Mouse (Mus musculus) neural tube, embryonic 13.5 days (tissue): ENCODE results near the gene Fam53b. TPM values are rescaled to one million over a fixed set of nuclear protein-coding genes. Genes with fewer than 3 reads are reported as not detected.
A peak's percentile ranks its signal among the peaks of the same experiment; 100 is the strongest.

Experiments used
- ATAC-seq: fragments of 200-750 bp; cut with Nextera tagmentation; 2 replicates; pipeline ENCODE4 v1.8.0; 2017; ENCODE audit warnings: low read depth, mild to moderate bottlenecking, moderate TSS enrichment, moderate library complexity
- H3K27ac ChIP-seq: fragments of 300-500 bp; sonication (generic); replicated peaks from 2 replicates; pipeline ENCODE4 v1.5.1; 2015; ENCODE audit warnings: moderate library complexity, mild to moderate bottlenecking, inconsistent platforms
- H3K27me3 ChIP-seq: fragments of 300-500 bp; sonication (generic); 2 replicates; pipeline ENCODE4 v1.6.1; 2015; ENCODE audit warnings: mild to moderate bottlenecking, inconsistent platforms
- H3K36me3 ChIP-seq: fragments of 300-500 bp; sonication (generic); 2 replicates; pipeline ENCODE4 v1.6.1; 2015; ENCODE audit warnings: mild to moderate bottlenecking, inconsistent platforms
- H3K4me1 ChIP-seq: fragments of 300-500 bp; sonication (generic); replicated peaks from 2 replicates; pipeline ENCODE4 v1.6.1; 2015; ENCODE audit warnings: inconsistent platforms
- H3K4me2 ChIP-seq: fragments of 300-500 bp; sonication (generic); 2 replicates; pipeline ENCODE4 v1.6.1; 2015; ENCODE audit warnings: inconsistent platforms, mild to moderate bottlenecking, moderate library complexity
- H3K4me3 ChIP-seq: fragments of 300-500 bp; sonication (generic); 2 replicates; pipeline ENCODE4 v1.5.1; 2015; ENCODE audit warnings: mild to moderate bottlenecking, inconsistent platforms
- H3K9ac ChIP-seq: fragments of 300-500 bp; sonication (generic); 2 replicates; pipeline ENCODE4 v1.6.1; 2015; ENCODE audit warnings: moderate library complexity, mild to moderate bottlenecking, inconsistent platforms
- H3K9me3 ChIP-seq: fragments of 300-500 bp; sonication (generic); 2 replicates; pipeline ENCODE4 v1.6.1; 2016; ENCODE audit warnings: inconsistent platforms
- WGBS: fragments of 180-500 bp; shearing (Covaris S2); methylation state at CpG from one replicate; pipeline ENCODE4 v1.1.7; 2015; 5-methylcytosine and 5-hydroxymethylcytosine counted together
- polyA plus RNA-seq: library from polyadenylated mRNA; unstranded; fragments of >200 nt; fragmentation: Nextera tagmentation; extraction: Ambion mirVana; gene quantifications from 2 replicates; pipeline ENCODE4 v1.2.1, GENCODE M21; 2015

Gene Fam53b
- polyA plus RNA-seq, 1 experiment from 2014 or later = 13.9 TPM

DNA sequence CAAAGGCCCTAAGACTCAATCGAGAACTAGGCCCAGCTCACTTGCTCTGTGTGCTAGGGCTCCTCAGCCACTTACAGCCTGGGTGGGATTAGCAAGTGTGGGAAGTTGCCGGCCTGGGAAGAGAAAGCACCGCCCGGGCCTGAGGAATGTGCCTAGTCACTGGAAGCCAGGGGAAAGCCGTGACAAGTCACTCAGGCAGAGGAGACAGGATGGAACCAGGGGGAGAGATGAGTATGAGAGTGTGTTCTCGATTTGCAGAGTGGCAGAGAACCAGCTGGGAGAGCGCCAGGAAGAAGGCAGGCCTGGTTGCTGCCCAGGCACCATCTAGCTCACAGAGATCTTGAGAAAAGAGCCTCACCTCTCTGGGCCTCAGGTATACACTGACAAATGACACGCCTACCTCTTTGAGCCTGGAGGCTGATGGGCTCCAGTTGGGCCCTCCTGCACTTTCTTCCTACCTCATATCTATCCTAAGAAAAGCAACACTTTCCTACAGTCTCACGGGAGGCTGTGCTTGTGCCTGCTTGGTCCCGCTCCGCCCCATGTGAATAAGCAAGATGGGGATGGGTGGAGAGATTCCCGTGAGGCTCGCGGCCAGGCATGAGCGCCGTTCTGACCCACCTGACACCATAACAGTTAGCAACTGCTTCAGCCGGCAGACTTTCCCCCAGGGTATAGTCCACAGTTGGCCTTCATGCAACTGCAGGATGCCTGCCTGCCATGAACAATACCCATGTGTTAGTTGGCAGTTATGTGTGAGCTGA, 77.4 kb downstream of the Fam53b start:
- no peaks in the 10 kb centered on the region for H3K36me3 ChIP-seq
- peaks cover 53% of the 10 kb centered on the region for H3K4me1 ChIP-seq
- no peak overlapping the region for H3K4me3 ChIP-seq
- peak overlapping the region; percentile 33; the same call in 1 of the 2 replicates for H3K27ac ChIP-seq
- no peak overlapping the region for H3K4me2 ChIP-seq
- no peaks in the 10 kb centered on the region for H3K27me3 ChIP-seq
- H3K9me3 ChIP-seq = no peaks in the 10 kb centered on the region
- no peak overlapping the region for H3K9ac ChIP-seq
- no peak for ATAC-seq
- WGBS = 59% methylated on average over 16 of the region's 17 CpGs

DNA sequence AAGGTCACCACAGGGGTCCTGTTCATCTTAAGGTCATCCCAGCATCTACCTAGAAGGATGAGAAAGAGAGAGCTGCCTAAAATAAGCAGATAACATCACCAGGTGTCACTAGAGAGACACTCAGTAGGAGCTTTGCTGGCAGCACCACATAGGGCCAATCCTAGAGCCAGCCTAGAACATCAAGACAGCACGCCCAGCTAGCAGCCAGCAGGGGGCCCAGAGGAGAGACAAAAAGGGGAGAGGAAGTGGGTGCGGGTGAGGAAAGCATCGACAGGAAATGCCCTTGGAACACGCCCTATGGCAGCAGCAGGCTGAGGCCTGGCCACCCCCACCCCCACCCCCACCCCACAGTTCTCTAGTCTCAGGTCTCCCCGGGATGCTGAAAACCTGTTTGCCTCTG, 78.5 kb downstream of the Fam53b start:
- Histone ChIP-seq H3K4me2 (no peak overlapping the region), H3K27ac (no peak overlapping the region), H3K4me1 (peaks cover 58% of the 10 kb centered on the region), H3K36me3 (no peaks in the 10 kb centered on the region), H3K27me3 (no peaks in the 10 kb centered on the region), H3K9ac (no peak overlapping the region), H3K4me3 (no peak overlapping the region), H3K9me3 (no peaks in the 10 kb centered on the region)
- 58% methylated on average over 5 of the region's 5 CpGs for WGBS
- ATAC-seq = no peak

DNA sequence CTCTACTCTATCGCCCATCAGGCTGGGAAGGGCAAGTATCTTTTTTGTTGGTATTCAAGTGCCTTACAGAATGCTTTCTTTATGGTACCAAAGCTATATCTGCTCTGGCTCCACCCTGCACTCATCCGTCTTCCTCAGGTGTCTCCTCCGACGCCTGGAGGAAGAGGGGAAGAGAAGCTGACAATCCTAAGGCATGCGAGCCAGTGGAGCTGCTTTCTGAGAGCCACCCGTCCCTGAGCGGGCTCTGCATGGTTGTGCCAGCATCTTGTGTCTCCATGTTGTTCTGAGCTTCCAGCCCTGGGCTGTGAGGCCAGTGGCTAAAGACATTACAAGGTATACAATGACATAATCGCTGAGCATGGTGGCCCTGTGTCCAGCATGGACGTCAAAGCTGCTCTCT, 79.5 kb downstream of the Fam53b start:
- no peak overlapping the region for H3K9ac ChIP-seq
- H3K36me3 ChIP-seq = no peaks in the 10 kb centered on the region
- H3K27ac ChIP-seq = 0 out of 2 replicates have a peak overlapping the region, but pooled peaks have one; percentile 49
- no peak for ATAC-seq
- no peaks in the 10 kb centered on the region for H3K9me3 ChIP-seq
- WGBS = 78% methylated on average over 9 of the region's 9 CpGs
- H3K4me1 ChIP-seq = peaks cover 62% of the 10 kb centered on the region
- no peak overlapping the region for H3K4me3 ChIP-seq
- H3K27me3 ChIP-seq = no peaks in the 10 kb centered on the region
- no peak overlapping the region for H3K4me2 ChIP-seq

DNA sequence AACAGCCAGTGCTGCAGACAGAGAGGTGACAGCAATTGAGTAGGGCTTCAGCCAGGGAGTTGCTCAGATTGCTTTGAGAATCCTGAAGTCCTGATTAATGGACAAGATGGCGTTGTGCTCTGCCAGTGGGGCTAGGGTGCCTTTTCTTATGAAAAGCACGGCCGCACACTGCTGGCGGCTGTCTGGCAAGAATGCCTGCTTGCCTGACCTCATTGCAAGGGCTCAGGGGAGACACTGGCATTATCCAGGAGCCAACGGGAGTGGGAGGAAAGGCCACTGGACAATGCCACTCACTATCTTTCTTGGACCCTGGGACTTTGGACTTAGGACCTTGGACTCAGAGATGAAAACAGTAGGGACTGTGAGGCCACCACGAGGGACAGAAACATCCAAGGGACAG, 80.2 kb downstream of the Fam53b start:
- Histone ChIP-seq H3K9ac (no peak overlapping the region), H3K4me1 (peaks cover 64% of the 10 kb centered on the region), H3K36me3 (no peaks in the 10 kb centered on the region), H3K4me2 (no peak overlapping the region), H3K27me3 (no peaks in the 10 kb centered on the region), H3K9me3 (no peaks in the 10 kb centered on the region), H3K4me3 (no peak overlapping the region), H3K27ac (peak overlapping the region; percentile 49; the same call in 1 of the 2 replicates)
- peak; percentile 9; the same call in 1 of the 2 replicates for ATAC-seq
- WGBS = 23% methylated on average over 6 of the region's 6 CpGs

GRCm38 (mm10) chr7:132732136-132732789, 81.4 kb downstream of the Fam53b start:
- H3K4me2 ChIP-seq = no peak overlapping the region
- no peaks in the 10 kb centered on the region for H3K27me3 ChIP-seq
- no peak overlapping the region for H3K4me3 ChIP-seq
- peaks cover 65% of the 10 kb centered on the region for H3K4me1 ChIP-seq
- peak overlapping the region; percentile 38; the same call in 1 of the 2 replicates for H3K27ac ChIP-seq
- ATAC-seq = no peak
- H3K36me3 ChIP-seq = no peaks in the 10 kb centered on the region
- H3K9ac ChIP-seq = no peak overlapping the region
- WGBS = 24% methylated on average over 6 of the region's 6 CpGs
- H3K9me3 ChIP-seq = no peaks in the 10 kb centered on the region

DNA sequence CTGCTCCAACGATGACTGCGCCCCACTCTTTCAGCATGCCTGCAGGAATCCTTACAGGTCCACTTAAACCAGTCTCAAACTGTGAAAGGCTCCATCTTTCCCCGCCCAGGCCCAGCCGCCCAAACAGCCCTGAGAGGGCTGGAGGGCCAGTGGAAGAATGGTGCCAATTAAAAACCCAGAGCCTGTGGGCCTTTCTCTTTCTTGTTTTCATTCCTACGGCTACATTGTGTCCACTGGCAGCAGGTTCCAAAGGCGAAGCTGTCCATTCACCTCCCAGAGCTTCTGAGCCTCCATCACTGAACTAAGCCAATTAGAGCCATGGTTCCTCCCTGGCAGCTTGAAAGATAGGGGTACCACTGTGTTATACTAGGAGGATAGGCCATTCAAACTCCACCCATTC, 82.1 kb downstream of the Fam53b start:
- H3K9me3 ChIP-seq = no peaks in the 10 kb centered on the region
- H3K27ac ChIP-seq = peak overlapping the region; percentile 30; the same call in 1 of the 2 replicates
- no peak for ATAC-seq
- no peaks in the 10 kb centered on the region for H3K36me3 ChIP-seq
- H3K4me2 ChIP-seq = no peak overlapping the region
- peaks cover 68% of the 10 kb centered on the region for H3K4me1 ChIP-seq
- H3K9ac ChIP-seq = no peak overlapping the region
- H3K4me3 ChIP-seq = no peak overlapping the region
- 24% methylated on average over 6 of the region's 6 CpGs for WGBS
- H3K27me3 ChIP-seq = no peaks in the 10 kb centered on the region

DNA sequence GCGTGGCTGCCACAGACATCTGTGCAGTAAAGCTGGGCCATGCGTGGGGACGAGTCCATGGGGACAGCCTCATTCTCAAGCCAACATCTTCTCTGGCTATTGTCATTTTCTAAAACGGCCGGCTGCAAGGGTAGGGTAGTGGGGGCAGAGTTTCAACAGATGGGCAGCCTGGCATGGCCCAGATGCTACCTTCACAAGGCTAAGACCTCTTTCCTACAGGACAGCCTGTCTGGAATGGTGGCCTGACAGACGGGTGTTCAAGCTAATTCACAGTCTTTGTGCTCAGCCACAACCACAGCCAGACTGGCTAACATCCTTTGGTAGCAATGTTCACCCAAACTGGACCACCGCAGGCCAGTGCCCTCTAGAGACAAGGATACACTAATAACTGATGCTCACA, 83.2 kb downstream of the Fam53b start:
- ATAC-seq = no peak
- Histone ChIP-seq H3K4me3 (no peak overlapping the region), H3K9ac (no peak overlapping the region), H3K27ac (no peak overlapping the region), H3K4me1 (peaks cover 64% of the 10 kb centered on the region), H3K27me3 (no peaks in the 10 kb centered on the region), H3K9me3 (no peaks in the 10 kb centered on the region), H3K4me2 (no peak overlapping the region), H3K36me3 (no peaks in the 10 kb centered on the region)
- WGBS = 60% methylated on average over 7 of the region's 7 CpGs

DNA sequence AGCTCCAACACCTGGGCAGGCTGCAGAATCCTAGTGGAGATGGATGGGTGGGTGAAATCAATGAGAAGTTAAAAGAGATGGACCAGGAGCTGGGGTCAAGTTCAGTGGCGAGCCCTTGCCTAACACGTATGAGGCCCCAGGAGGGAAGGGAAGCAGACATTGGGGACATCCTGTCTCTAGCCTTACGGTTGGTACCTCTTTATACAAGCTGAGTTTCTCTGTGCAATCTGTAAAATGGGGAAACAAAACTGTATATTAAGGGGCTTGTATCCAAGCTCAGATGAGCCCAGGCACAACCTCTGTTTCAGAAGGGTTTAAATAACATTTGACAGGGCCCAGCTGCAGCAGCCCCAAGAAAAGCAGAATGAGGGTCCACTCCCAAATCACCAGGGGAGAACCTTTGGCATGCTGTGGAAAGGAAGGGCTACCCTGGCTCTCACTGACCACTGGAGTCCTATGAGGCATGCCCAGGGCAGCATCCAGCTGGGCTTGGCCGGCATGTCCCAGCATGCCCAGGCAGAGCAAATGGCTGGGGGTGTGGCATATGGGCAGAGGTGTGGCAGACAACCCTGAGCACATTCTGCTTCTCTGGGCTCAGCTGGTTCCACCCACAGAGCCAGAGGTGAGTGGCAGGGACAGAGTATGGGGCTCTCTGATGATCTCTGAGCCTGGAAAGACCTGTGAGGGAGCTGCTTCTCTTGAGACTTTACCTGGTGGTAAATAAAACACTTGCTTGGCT, 84.4 kb downstream of the Fam53b start:
- WGBS = 77% methylated on average over 4 of the region's 4 CpGs

DNA sequence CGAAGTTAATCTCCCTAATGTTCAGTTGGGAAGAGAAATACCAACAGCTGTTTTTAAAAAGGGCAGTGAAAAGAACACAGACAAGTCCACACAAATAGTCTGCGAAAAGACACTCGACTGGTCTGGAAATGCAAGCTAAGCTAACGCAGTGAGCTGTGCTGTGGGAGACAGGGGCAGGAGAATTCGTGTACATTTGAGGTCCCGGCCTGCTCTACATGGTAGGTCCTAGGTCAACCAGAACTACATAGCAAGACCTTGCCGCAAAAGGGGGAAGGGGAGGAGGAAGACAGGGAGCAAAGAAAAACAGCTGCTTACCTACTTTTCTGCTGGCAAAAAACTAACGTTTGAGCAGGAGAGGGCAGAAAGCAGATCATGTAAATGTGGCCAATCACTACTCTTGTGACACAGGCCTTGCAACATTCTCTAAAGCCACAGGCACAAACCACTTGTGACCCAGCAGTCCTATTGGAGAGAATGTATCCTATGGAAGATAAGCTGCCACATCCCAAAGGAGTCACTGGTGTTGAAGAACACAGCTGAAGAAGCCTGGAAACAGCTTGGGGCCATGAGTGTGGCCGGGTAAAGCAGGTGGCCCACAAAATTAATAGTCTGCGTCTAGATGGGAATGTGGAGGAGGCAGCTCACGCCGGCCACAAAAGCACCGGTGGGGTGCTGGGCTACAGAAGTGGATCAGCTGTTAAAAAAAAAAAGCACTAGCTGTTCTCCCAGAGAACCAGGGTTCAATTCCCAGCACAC, 87.4 kb downstream of the Fam53b start:
- Histone ChIP-seq H3K27ac (no peak overlapping the region), H3K36me3 (no peaks in the 10 kb centered on the region), H3K4me3 (no peak overlapping the region), H3K4me1 (peaks cover 25% of the 10 kb centered on the region), H3K9ac (no peak overlapping the region), H3K27me3 (no peaks in the 10 kb centered on the region), H3K9me3 (no peaks in the 10 kb centered on the region), H3K4me2 (no peak overlapping the region)
- no peak for ATAC-seq
- WGBS = 62% methylated on average over 13 of the region's 13 CpGs

More for the DNA sequence above, 84.4 kb downstream of the Fam53b start:
- no peak overlapping the region for H3K4me3 ChIP-seq
- no peak overlapping the region for H3K4me2 ChIP-seq
- no peak overlapping the region for H3K27ac ChIP-seq
- H3K9ac ChIP-seq = no peak overlapping the region
- H3K4me1 ChIP-seq = peaks cover 54% of the 10 kb centered on the region
- H3K36me3 ChIP-seq = no peaks in the 10 kb centered on the region
- no peak for ATAC-seq
- H3K27me3 ChIP-seq = no peaks in the 10 kb centered on the region
- H3K9me3 ChIP-seq = no peaks in the 10 kb centered on the region

DNA sequence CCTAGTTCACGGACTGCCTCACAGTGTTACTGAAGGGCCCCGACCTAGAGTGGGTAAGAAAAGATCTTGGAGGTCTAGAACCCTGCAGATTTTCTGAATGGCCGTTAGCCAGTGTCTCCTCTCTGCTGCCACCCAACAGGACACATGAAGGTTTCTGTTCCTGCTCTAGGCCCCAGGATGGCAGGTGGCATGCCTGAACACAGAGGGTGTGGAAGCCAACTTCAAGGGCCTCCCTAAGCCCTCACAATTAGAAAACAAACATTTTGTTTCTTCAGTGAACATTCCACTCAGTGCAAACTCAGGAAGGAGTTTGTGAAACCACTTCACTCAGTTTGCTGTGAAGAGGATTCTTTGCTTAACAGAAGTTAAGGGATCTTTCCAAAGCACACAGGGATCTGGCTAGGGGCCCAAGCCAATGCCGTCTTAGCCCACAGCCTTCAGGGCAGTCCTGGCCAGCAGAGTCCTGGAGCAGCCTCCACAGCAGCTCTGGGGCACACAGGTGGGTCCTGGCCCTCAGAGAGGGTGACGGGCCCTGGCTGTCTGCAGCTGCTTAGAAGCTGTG, 89.1 kb downstream of the Fam53b start:
- Histone ChIP-seq H3K9me3 (no peaks in the 10 kb centered on the region), H3K4me1 (peaks cover 32% of the 10 kb centered on the region), H3K27me3 (no peaks in the 10 kb centered on the region), H3K9ac (no peak overlapping the region), H3K4me2 (no peak overlapping the region), H3K36me3 (no peaks in the 10 kb centered on the region), H3K27ac (no peak overlapping the region), H3K4me3 (no peak overlapping the region)
- WGBS = 94% methylated on average over 5 of the region's 5 CpGs
- ATAC-seq = no peak

DNA sequence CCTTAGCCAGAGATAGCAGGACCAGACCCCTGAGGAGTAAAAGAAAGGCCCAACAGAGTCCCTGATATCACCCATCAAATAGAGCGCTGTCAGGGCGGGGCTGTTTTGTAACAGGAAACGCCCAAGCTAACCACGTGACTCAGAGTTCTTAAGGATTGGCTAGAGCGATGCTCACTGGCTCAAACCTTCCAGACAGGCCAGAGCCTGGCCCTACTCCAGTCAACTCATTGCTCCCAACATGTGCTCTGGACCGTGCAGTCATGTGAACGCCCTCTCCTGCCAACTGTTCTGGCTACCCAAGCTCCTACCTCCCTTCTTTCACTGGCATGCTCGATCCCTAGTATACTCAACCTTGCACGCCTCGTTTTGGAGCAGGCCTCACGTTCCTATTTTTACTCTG, 89.8 kb downstream of the Fam53b start:
- WGBS = 82% methylated on average over 11 of the region's 11 CpGs
- H3K4me1 ChIP-seq = peaks cover 27% of the 10 kb centered on the region
- no peaks in the 10 kb centered on the region for H3K36me3 ChIP-seq
- no peak overlapping the region for H3K27ac ChIP-seq
- H3K4me3 ChIP-seq = no peak overlapping the region
- no peaks in the 10 kb centered on the region for H3K27me3 ChIP-seq
- H3K4me2 ChIP-seq = no peak overlapping the region
- no peaks in the 10 kb centered on the region for H3K9me3 ChIP-seq
- no peak overlapping the region for H3K9ac ChIP-seq
- no peak for ATAC-seq
